Mouse (Mus musculus) neural tube, embryonic 14.5 days (tissue): ENCODE data around the gene Satb1. TPM values are rescaled to one million over a fixed set of nuclear protein-coding genes. Genes with fewer than 3 reads are reported as not detected.

Experiments
- ATAC-seq: fragments of 200-750 bp; cut with Nextera tagmentation; 2 replicates; pipeline ENCODE4 v1.8.0; 2017; ENCODE audit warnings: low read depth, mild to moderate bottlenecking, moderate TSS enrichment, moderate library complexity
- H3K27ac ChIP-seq: fragments of 300-500 bp; sonication (generic); 2 replicates; pipeline ENCODE4 v1.5.1; 2014; ENCODE audit warnings: low read depth, mild to moderate bottlenecking, control low read depth, low read length, moderate library complexity, mixed read lengths
- H3K27me3 ChIP-seq: fragments of 300-500 bp; sonication (generic); 2 replicates; pipeline ENCODE4 v1.6.1; 2014; ENCODE audit warnings: low read length; ENCODE audit not compliant: control insufficient read depth, insufficient read depth
- H3K36me3 ChIP-seq: fragments of 300-500 bp; sonication (generic); 2 replicates; pipeline ENCODE4 v1.6.1; 2014; ENCODE audit warnings: low read length, mixed read lengths; ENCODE audit not compliant: control insufficient read depth, insufficient read depth
- H3K4me1 ChIP-seq: fragments of 300-500 bp; sonication (generic); 2 replicates; pipeline ENCODE4 v1.6.1; 2014; ENCODE audit warnings: low read length; ENCODE audit not compliant: control insufficient read depth, insufficient read depth
- H3K4me2 ChIP-seq: fragments of 300-500 bp; sonication (generic); 2 replicates; pipeline ENCODE4 v1.6.1; 2014; ENCODE audit warnings: mild to moderate bottlenecking, low read depth, low read length, control low read depth
- H3K4me3 ChIP-seq: fragments of 300-500 bp; sonication (generic); 2 replicates; pipeline ENCODE4 v1.5.1; 2014; ENCODE audit warnings: low read depth, low read length, control low read depth, mixed read lengths
- H3K9ac ChIP-seq: fragments of 300-500 bp; sonication (generic); replicated peaks from 2 replicates; pipeline ENCODE4 v1.6.1; 2014; ENCODE audit warnings: low read depth, mild to moderate bottlenecking, control low read depth, low read length, mixed read lengths
- H3K9me3 ChIP-seq: fragments of 300-500 bp; sonication (generic); 2 replicates; pipeline ENCODE4 v1.6.1; 2016; ENCODE audit warnings: low read length; ENCODE audit not compliant: control insufficient read depth
- WGBS: fragments of 180-500 bp; shearing (Covaris S2); extraction: QIAGEN DNeasy Blood & Tissue Kit; methylation state at CpG from one replicate; pipeline ENCODE4 v1.1.7; 2014; 5-methylcytosine and 5-hydroxymethylcytosine counted together
- polyA plus RNA-seq: library from polyadenylated mRNA; unstranded; fragments of >200 nt; fragmentation: Nextera tagmentation; extraction: Ambion mirVana; gene quantifications from 2 replicates; pipeline ENCODE4 v1.2.1, GENCODE M21; 2014

Satb1 gene
- 56.7 and 60.5 TPM in 2 replicates for polyA plus RNA-seq

DNA sequence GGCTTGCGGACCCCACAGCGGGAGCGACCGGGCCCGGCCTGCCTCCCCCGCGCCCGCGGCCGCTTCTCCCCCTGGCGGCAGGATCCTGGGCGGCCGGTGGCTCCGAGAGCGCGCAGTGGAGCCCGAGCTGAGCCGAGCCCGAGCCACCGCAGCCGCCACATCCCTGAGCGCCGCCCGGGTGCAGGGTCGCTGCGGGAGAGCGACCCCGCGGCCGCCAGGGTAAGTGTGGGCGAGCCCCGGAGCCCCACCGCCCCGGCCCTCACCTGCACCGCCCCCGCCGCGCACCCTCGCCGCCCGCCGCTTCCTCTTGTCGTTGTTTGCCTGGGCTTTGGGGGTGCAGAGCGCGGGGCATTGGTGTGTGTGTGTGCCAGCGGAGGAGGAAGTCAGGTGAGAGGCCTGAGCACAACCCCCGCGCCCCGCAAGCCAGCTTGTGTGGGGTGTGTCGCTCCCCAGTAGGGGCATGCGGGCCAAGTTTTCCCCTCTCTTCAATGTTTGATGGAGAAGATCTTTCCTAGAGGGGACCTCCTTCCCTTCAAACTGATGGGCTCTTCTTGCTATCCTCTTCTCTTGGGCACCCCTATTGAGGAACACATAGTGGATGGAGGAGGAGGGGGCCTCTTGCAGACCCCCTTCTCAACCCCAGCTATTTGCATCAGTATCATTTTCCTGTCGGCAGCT, at the start of gene Satb1:
Gene Satb1 (minus strand): TSS at position 391 of the 678 bp plus-strand sequence.
- H3K4me3 ChIP-seq = peak within 1 kb of the TSS; percentile 77
- peaks cover 10% of the 10 kb centered on the region for H3K27me3 ChIP-seq
- peak within 1 kb of the TSS; percentile 57 for H3K27ac ChIP-seq
- 0% methylated on average over 28 of the region's 52 CpGs for whole genome bisulfite sequencing
- H3K4me1 ChIP-seq = peaks cover 11% of the 10 kb centered on the region
- H3K9ac ChIP-seq = peak within 1 kb of the TSS; percentile 72
- peak; percentile 90 for ATAC-seq
- peak within 1 kb of the TSS; percentile 99 for H3K4me2 ChIP-seq
- H3K9me3 ChIP-seq = no peaks in the 10 kb centered on the region
- H3K36me3 ChIP-seq = no peaks in the 10 kb centered on the region

DNA sequence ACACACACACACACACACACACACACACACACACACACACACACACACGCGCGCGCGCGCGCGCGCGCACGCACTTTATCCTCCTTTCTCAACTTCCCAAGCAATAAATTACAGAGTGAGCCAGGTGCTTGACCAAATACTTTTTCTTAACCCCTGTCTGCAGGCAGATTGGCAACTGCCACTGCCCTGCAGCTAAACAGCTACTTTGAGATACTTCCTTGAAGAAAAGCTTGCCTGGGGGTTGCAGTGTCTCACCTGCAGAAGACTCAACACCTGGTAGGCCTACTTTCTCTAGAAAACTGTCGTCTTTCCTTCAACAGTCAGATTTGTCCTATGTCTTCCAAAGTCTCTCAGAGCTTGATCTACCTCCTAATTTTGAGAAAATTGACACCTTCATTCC, 49.5 kb upstream of the Satb1 start:
- no peak overlapping the region for H3K4me3 ChIP-seq
- no peak overlapping the region for H3K9ac ChIP-seq
- no peak for ATAC-seq
- 90% methylated on average over 12 of the region's 12 CpGs for WGBS
- no peaks in the 10 kb centered on the region for H3K4me1 ChIP-seq
- no peak overlapping the region for H3K4me2 ChIP-seq
- H3K9me3 ChIP-seq = no peaks in the 10 kb centered on the region
- no peaks in the 10 kb centered on the region for H3K27me3 ChIP-seq
- no peak overlapping the region for H3K27ac ChIP-seq
- H3K36me3 ChIP-seq = no peaks in the 10 kb centered on the region

DNA sequence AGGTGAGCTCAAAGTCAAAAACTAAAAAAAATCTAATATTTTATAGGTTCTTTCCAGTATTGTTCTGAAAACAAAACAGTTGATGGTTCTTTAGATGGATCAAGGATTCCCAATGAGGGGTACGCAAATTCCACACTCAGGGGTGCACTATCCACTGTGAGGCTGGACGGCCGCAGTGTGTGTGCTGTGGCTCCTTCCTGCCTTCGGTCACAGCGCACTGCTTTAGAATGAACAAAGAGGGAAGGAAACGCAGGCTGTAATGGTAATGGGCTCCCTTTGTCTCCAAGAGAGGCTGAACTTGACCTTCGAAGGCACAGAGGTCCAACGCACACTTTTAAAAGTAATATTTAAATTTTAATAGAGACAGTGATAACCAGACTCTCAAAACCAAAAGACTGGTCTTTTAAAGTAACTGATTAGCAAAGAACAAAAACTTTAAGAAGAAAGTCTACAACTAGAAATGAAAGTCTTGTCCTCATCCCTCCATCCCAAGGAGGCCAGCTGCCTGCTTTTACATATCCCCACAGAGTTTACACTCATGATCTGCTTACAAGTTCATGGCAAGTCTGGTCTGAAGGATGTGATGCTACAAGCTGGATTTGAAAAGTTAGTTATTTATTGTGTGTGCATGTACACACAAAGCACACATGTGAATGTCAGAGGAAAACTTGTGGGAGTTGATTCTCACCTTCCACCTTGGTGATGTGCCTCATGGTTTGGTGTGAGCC, 48.0 kb upstream of the Satb1 start:
- H3K27ac ChIP-seq = no peak overlapping the region
- no peaks in the 10 kb centered on the region for H3K36me3 ChIP-seq
- no peaks in the 10 kb centered on the region for H3K9me3 ChIP-seq
- no peaks in the 10 kb centered on the region for H3K4me1 ChIP-seq
- H3K4me3 ChIP-seq = no peak overlapping the region
- no peaks in the 10 kb centered on the region for H3K27me3 ChIP-seq
- H3K9ac ChIP-seq = no peak overlapping the region
- WGBS = 35% methylated on average over 8 of the region's 8 CpGs
- no peak for ATAC-seq
- H3K4me2 ChIP-seq = no peak overlapping the region

DNA sequence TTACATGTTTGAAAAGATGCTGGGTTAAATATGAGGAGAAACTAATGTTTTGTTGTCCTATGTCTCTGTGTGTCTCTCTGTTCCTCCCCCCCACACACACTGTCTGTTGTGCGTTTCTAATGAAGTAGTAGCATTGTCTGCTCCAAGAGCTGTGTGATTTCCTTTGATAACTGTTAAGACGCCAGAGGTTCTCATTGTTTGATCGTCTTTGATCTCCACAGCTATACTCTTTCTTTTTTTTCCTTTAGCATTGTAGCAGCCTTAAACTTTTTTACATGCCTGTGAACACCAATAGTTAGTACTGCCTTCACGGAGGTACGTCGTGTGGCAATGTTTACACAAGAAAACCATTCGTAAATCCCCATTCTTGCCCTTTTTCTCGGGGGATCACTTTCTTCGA, 47.1 kb upstream of the Satb1 start:
- WGBS = 19% methylated on average over 9 of the region's 9 CpGs
- H3K27me3 ChIP-seq = no peaks in the 10 kb centered on the region
- H3K4me2 ChIP-seq = no peak overlapping the region

DNA sequence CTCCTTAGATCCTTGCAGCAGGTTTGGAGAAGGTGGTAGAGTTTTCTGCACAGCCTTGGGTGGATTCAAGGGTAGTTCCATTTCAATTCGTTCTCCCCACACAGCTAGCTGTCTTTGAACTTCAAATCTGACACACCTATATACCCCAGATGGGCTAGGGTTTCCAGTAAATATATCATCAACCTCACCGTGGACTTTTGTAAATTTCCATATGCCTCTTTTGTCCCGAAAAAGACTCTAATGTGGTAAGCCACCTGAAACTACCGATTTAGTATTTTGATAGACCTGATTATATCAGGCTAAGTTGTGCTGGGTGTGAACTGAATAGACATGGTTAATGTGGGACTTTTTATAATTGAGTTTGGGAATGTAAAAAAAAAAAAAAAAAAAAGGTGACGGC, 46.6 kb upstream of the Satb1 start:
- Histone ChIP-seq H3K4me3 (no peak overlapping the region), H3K36me3 (no peaks in the 10 kb centered on the region), H3K27me3 (no peaks in the 10 kb centered on the region), H3K4me2 (no peak overlapping the region), H3K9me3 (no peaks in the 10 kb centered on the region), H3K4me1 (no peaks in the 10 kb centered on the region), H3K27ac (no peak overlapping the region), H3K9ac (no peak overlapping the region)
- ATAC-seq = no peak
- 91% methylated on average over 5 of the region's 5 CpGs for WGBS

More for the DNA sequence above, 47.1 kb upstream of the Satb1 start:
- Histone ChIP-seq H3K27ac (no peak overlapping the region), H3K9ac (no peak overlapping the region), H3K4me3 (no peak overlapping the region), H3K36me3 (no peaks in the 10 kb centered on the region), H3K9me3 (no peaks in the 10 kb centered on the region), H3K4me1 (no peaks in the 10 kb centered on the region)
- ATAC-seq = no peak

DNA sequence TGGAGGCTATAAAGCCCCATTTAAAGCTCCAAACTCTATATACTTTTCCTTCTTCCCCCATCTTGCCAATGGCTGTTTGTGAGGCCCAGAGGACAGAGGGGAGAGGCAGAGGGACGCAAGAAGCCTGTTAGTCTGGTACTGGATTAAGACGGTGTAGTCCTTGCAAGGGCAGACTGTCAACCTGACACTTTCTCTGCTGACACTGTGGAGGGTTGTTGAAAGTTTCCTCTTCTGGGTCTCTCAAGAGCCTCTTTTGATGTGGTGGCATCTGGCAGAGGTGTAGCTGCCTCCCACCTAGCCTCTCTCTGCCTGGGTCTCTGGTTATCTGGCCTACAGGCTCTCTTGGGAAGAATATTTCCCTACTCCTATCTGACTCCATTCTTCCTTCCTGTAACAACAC, 46.1 kb upstream of the Satb1 start:
- 84% methylated on average over 2 of the region's 2 CpGs for WGBS

DNA sequence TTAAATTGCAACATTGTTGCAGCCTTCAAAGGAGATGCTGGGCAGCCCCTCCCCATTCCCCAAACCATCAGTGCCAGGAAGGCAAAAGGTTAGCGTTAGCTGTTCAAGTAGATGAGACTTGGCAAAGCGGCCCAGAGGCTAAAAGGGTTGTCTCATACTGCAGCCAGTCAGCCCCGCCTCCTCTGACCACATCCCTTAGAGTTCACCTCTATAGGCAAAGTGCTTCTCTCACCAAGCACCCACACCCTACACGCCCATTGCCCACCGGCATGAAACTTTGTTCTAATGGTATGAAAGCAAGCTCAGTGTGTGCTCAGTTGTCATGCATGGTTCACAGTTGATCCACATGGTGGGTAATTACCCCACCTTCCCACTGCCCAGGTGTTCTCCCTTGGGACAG, 43.4 kb upstream of the Satb1 start:
- no peaks in the 10 kb centered on the region for H3K27me3 ChIP-seq
- ATAC-seq = no peak
- H3K36me3 ChIP-seq = no peaks in the 10 kb centered on the region
- no peaks in the 10 kb centered on the region for H3K9me3 ChIP-seq
- H3K4me1 ChIP-seq = no peaks in the 10 kb centered on the region
- no peak overlapping the region for H3K4me2 ChIP-seq
- WGBS = 89% methylated on average over 5 of the region's 5 CpGs
- H3K9ac ChIP-seq = no peak overlapping the region
- no peak overlapping the region for H3K27ac ChIP-seq
- H3K4me3 ChIP-seq = no peak overlapping the region

More for the DNA sequence above, 46.1 kb upstream of the Satb1 start:
- Histone ChIP-seq H3K4me3 (no peak overlapping the region), H3K4me1 (no peaks in the 10 kb centered on the region), H3K4me2 (no peak overlapping the region), H3K27me3 (no peaks in the 10 kb centered on the region), H3K27ac (no peak overlapping the region), H3K36me3 (no peaks in the 10 kb centered on the region), H3K9ac (no peak overlapping the region), H3K9me3 (no peaks in the 10 kb centered on the region)
- ATAC-seq = no peak

DNA sequence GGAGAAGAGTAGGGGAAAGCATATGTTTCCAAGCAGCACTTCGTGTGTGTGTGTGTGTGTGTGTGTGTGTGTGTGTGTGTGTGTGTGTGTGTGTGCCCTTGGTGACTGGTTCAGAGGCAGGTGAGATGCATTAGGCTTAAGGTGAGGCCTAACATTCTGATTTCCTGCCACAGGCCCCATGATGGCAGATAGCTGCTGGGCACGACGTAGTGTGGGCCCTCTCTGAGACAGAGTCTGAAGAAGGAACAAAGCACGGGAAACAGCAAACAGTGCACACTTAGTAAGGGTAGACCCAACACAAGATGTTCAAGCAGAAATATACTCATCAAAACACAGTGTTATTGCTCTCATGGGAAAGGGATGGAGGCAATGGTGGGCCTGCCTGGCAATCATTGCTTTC, 24.5 kb upstream of the Satb1 start:
- no peaks in the 10 kb centered on the region for H3K9me3 ChIP-seq
- H3K27me3 ChIP-seq = no peaks in the 10 kb centered on the region
- ATAC-seq = no peak
- H3K4me2 ChIP-seq = no peak overlapping the region
- no peak overlapping the region for H3K4me3 ChIP-seq
- H3K27ac ChIP-seq = no peak overlapping the region
- no peaks in the 10 kb centered on the region for H3K36me3 ChIP-seq
- H3K4me1 ChIP-seq = no peaks in the 10 kb centered on the region
- WGBS = 93% methylated on average over 4 of the region's 4 CpGs
- H3K9ac ChIP-seq = no peak overlapping the region

DNA sequence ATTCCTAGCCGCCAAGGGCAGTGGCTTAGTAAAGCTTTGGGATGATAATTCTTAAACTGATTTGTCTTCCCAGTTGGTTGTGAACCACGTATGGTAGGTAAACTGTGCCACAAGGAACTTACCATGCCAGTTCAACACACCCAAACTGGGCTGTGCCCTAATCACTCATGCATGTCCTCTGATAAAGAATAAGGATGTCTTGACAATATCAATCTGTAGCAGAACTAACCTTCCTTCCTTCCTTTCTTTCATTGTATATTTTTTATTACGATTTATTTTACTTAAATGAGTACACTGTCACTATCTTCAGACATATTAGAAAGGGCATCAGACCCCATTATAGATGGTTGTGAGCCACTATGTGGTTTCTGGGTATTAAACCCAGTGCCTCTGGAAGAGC, 23.2 kb upstream of the Satb1 start:
- WGBS = 89% methylated on average over 3 of the region's 3 CpGs
- H3K9ac ChIP-seq = no peak overlapping the region
- H3K4me1 ChIP-seq = no peaks in the 10 kb centered on the region
- no peak for ATAC-seq
- no peaks in the 10 kb centered on the region for H3K36me3 ChIP-seq
- no peak overlapping the region for H3K27ac ChIP-seq
- H3K4me3 ChIP-seq = no peak overlapping the region
- no peak overlapping the region for H3K4me2 ChIP-seq
- H3K9me3 ChIP-seq = no peaks in the 10 kb centered on the region
- no peaks in the 10 kb centered on the region for H3K27me3 ChIP-seq
